Mouse (Mus musculus): ENCODE results near the gene Olfr324.

Gene Olfr324

DNA sequence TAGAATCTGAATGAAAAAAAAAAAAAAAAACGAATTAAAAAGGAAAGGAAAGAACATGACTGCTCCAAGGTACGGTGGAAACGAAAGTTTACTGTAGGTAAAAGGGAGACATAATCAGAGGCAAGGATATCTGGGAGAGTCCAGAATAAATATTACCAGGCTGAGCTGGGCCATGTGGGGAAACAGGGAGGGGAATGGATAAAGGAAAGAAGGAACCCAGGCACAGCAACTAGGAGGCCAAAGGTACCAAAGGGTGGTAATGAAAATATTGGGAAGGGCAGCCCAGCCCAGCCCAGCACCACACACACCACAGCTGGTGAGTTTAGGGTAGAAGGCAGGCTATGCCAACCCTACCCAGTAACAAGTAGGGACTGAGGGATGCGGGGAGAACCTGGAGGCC lies 40.0 kb downstream of the Olfr324 start:
- DNase-seq (ENCODE audit: low read depth, low spot score), result no peak

DNA sequence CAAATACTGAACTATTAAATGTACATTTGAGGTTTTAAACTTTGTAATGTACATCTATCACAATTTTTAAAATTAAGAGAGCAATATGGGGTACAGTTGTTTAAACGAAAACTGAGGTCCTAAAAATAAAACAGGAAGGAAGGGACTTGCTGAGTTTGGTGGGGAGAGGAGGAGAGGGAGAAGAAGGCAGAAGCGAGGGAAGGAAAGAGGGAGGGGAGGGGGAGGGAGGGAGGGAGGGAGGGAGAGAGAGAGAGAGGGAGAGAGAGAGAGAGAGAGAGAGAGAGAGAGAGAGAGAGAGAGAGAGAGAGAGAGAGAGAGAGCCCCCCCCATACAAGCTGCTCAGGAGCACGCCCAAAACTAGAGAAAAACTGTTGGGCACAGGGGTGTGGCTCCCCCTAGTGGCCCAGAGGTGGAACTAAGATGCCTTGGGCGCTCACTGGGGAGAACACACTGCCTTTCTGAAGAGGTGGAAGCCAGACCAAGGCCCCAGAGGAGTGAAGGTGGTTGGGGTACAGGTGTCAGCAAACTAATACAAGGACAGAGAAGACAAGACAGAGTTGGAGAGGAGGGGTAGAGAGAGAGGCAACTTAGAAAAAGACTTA lies 41.6 kb downstream of the Olfr324 start:
- DNase-seq (ENCODE audit: low read depth, low spot score), result peak; percentile 70

DNA sequence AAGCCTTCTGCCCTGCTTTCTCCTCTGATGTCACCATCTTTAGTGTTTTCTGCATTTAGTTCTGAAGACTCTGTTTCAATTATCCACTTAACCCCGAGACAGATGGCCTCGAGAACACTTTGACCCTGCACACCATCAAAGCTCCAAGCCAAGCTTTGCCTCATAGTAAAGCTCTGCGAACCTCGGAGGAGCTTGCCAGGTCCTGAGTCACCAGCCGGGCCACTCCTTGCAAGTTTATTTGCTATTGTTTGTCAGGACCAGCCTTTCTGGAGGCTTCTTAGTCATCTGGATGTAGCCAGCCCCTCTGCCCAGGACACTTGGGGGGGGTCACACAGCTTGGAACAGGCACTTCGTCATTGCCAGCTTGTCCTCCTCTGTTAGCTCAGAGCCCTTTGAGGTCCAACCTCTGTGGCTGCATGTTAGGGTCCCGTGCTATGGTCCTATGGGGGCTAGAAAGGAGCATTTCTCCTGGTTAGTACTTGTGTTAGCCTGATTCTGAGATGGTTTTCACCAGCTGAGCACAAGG lies 43.3 kb downstream of the Olfr324 start:
- DNase-seq (ENCODE audit: low read depth, low spot score), result no peak

DNA sequence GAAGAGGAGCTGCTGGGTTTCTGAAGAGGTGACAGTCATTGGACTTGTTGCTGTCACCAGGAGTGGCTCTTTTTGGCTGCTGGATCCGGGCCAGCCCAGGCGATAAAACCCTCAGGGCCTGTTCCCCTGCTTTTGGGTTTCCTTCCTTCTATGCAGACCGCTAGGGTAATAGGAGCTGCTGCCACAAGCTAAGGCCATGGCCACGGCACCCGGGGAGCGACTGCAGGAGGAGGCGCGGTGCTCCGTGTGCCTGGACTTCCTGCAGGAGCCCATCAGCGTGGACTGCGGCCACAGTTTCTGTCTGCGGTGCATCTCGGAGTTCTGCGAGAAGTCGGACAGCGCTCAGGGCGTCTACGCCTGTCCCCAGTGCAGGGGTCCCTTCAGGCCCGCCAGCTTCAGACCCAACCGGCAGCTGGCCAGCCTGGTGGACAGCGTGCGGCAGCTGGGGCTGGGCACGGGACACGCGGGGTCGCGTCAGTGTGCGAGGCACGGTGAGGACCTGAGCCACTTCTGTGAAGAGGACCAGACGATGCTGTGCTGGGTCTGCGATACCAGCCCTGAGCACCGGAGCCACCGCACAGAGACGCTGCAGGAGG lies 45.5 kb downstream of the Olfr324 start, which contains the start of gene Trim58:
TSS of gene Trim58 (plus strand) at position 194 of the 596 bp plus-strand sequence.
- DNase-seq (ENCODE audit: low read depth, low spot score), result peak; percentile 39

DNA sequence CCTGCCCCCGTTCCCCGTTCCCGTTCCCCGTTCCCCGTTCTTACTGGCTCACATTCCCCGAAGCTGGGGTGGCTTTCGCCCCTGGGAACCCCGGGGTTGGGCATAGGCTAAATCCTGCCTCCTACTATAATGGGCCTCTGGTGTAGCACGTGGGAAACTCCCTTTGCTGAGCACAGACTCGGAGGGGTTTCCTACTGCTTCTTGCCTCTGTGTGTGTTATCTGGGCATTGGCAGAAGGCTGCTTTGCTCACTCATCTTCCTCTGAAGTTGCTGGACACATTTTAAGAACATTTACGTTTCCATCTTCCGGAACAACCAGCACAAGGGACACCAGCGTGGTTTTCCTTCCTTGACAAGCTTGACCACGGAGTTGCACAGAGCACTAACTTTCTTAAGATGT lies 46.1 kb downstream of the Olfr324 start:
- no peak for DNase-seq (ENCODE audit: low read depth, low spot score)

DNA sequence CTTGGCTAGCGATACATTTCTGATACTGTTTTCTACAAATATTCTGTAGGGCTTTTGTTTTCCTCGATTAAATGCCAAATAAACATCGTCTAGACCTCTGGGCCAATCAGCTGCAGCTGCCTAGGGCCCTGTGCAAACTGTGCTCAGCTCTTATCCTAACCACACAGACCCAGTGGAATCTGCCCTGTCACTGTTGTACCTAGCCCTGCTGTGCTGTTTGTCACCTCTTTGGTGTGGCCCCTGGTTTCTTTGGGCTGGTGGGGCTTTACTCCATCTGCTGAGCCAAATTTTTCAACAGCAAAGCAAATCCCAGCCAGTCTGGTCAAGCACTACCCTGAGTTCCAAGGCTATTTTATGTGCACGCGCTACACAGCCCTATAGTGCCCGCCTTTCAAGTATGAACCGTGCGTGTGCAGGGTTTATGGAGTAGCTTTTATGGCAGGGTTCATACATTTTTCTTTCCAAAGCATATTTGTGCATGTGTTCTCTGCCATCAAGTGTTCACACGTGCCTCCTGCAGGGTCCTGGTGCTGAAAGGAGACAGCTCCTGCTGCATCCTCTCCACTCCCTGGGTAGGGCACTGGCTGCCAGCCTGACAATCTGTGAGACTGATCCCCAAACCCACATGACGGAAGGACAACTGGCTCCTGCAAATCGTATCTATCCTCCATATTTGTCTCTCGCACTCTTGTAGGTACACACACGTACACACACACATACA lies 46.9 kb downstream of the Olfr324 start:
- DNase-seq (ENCODE audit: low read depth, low spot score), result no peak

DNA sequence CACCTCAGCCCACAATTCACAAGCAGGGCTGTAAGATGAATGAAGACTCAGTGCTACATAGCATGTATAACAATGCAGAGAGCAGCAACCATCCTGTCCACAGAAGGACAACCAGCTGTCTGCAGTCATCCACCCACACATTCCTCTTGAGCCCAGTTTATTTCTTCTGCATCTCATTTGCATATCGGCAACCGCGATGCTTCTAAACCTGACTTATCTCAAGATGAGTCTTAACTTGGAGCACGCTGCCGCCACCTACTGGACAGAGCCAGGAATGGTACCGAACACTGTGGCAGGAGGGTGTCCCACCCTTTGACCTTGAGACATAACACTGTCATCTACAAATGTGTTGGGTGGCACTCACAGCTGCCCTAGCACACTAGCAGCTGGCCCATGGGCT lies 48.4 kb downstream of the Olfr324 start:
- peak; percentile 40 for DNase-seq (ENCODE audit: low read depth, low spot score)

All from mesoderm, embryonic 11.5 days (tissue).